Mouse (Mus musculus) hindbrain, embryonic 14.5 days (tissue): ENCODE measurements at regions not wholly inside any gene's neighbourhood (a gene's known extent, or its start where the extent isn't known, plus 50 kb on each side); places are given as distances from the start of the nearest gene placed in this dataset.
"Not testable (repeated sequence)": the region's sequence is repeated elsewhere in the genome, so short reads cannot be mapped to it uniquely, and the experiment has no call there.

Source experiments
- ATAC-seq: fragments of 200-750 bp; cut with Nextera tagmentation; 2 replicates; pipeline ENCODE4 v1.8.0; 2017; ENCODE audit warnings: moderate number of reproducible peaks, mild to moderate bottlenecking, moderate TSS enrichment, moderate library complexity; ENCODE audit not compliant: low FRiP score
- DNase-seq: peaks from one replicate; pipeline ENCODE4 v3.0.0-alpha.2; 2015; ENCODE audit warnings: low spot score
- H3K27ac ChIP-seq: fragments of 300-500 bp; sonication (generic); 2 replicates; pipeline ENCODE4 v1.5.1; 2014; ENCODE audit warnings: mild to moderate bottlenecking, moderate library complexity
- H3K27me3 ChIP-seq: fragments of 300-500 bp; sonication (generic); 2 replicates; pipeline ENCODE4 v1.6.1; 2014; ENCODE audit warnings: mild to moderate bottlenecking, low read length, mixed read lengths; ENCODE audit not compliant: control insufficient read depth, insufficient read depth
- H3K36me3 ChIP-seq: fragments of 300-500 bp; sonication (generic); replicated peaks from 2 replicates; pipeline ENCODE4 v1.6.1; 2014; ENCODE audit not compliant: control insufficient read depth, insufficient read depth
- H3K4me1 ChIP-seq: fragments of 300-500 bp; sonication (generic); replicated peaks from 2 replicates; pipeline ENCODE4 v1.6.1; 2014; ENCODE audit warnings: antibody characterized with exemption, low read length, mixed read lengths; ENCODE audit not compliant: control insufficient read depth, insufficient read depth
- H3K4me2 ChIP-seq: fragments of 300-500 bp; sonication (generic); replicated peaks from 2 replicates; pipeline ENCODE4 v1.6.1; 2014; ENCODE audit warnings: mild to moderate bottlenecking, moderate library complexity
- H3K4me3 ChIP-seq: fragments of 300-500 bp; sonication (generic); replicated peaks from 2 replicates; pipeline ENCODE4 v1.5.1; 2014; ENCODE audit warnings: mild to moderate bottlenecking, low read length
- H3K9ac ChIP-seq: fragments of 300-500 bp; sonication (generic); 2 replicates; pipeline ENCODE4 v1.6.1; 2014
- H3K9me3 ChIP-seq: fragments of 300-500 bp; sonication (generic); 2 replicates; pipeline ENCODE4 v1.6.1; 2016; ENCODE audit warnings: low read length; ENCODE audit not compliant: control insufficient read depth
- WGBS: fragments of 180-500 bp; shearing (Covaris S2); extraction: QIAGEN DNeasy Blood & Tissue Kit; methylation state at CpG from one replicate; pipeline ENCODE4 v1.1.7; 2014; 5-methylcytosine and 5-hydroxymethylcytosine counted together

GRCm38 (mm10) chr12:21784403-21784802 is 367.0 kb upstream of the Ywhaq start:
- peak; percentile 74; the same call in 1 of the 2 replicates for ATAC-seq
- Histone ChIP-seq H3K4me3 (peak overlapping the region; percentile 33), H3K9ac (peak overlapping the region; percentile 45; the same call in 1 of the 2 replicates), H3K4me2 (peak overlapping the region; percentile 42)
- not testable (repeated sequence) for H3K4me1 ChIP-seq, H3K27ac ChIP-seq, H3K9me3 ChIP-seq, H3K27me3 ChIP-seq, H3K36me3 ChIP-seq
- peak; percentile 24 for DNase-seq
- 1% methylated on average over 34 of the region's 39 CpGs for WGBS

GRCm38 (mm10) chr12:21778717-21779116 is 361.3 kb upstream of the Ywhaq start:
- H3K36me3 ChIP-seq, H3K4me1 ChIP-seq, H3K9ac ChIP-seq, H3K27me3 ChIP-seq, ATAC-seq, H3K4me3 ChIP-seq, H3K9me3 ChIP-seq, H3K4me2 ChIP-seq, H3K27ac ChIP-seq, DNase-seq: not testable (repeated sequence)
- WGBS: 1% methylated on average over 23 of the region's 45 CpGs

GRCm38 (mm10) chr12:21778308-21778707 is 360.9 kb upstream of the Ywhaq start:
- H3K9me3 ChIP-seq, H3K27me3 ChIP-seq, H3K4me3 ChIP-seq, H3K27ac ChIP-seq, ATAC-seq, H3K36me3 ChIP-seq, H3K9ac ChIP-seq, H3K4me2 ChIP-seq, H3K4me1 ChIP-seq, DNase-seq: not testable (repeated sequence)
- 42% methylated on average over 31 of the region's 50 CpGs for WGBS

GRCm38 (mm10) chr12:21767717-21768116 is 350.3 kb upstream of the Ywhaq start:
- not testable (repeated sequence) for H3K27ac ChIP-seq, H3K36me3 ChIP-seq, H3K4me3 ChIP-seq, H3K9ac ChIP-seq, DNase-seq, ATAC-seq, H3K9me3 ChIP-seq, H3K4me2 ChIP-seq, H3K4me1 ChIP-seq, H3K27me3 ChIP-seq
- 84% methylated on average over 2 of the region's 2 CpGs for WGBS
